Mouse (Mus musculus): ENCODE results near the gene Zbtb45. TPM values are rescaled to one million over a fixed set of nuclear protein-coding genes. Genes with fewer than 3 reads are reported as not detected.

Zbtb45 gene
- polyA plus RNA-seq, 1 experiment: 14.2 TPM

- no peak overlapping the region for H3K27ac ChIP-seq (ENCODE audit: insufficient read depth, low read length)
- H3K4me3 ChIP-seq (ENCODE audit: insufficient read depth, low read length): no peak overlapping the region
- no peaks in the 10 kb centered on the region for H3K4me1 ChIP-seq (ENCODE audit: control insufficient read depth, insufficient read depth, low read length)
- TF ChIP-seq POLR2A (IDR thresholded peaks at IDR 0.05; ENCODE audit: low read depth, low read length): no peak
- TF ChIP-seq CTCF (IDR thresholded peaks at IDR 0.05; ENCODE audit: borderline replicate concordance, insufficient read depth, low read length): no peak
Measured at GRCm38 (mm10) chr7:12986906-12987305, 22.9 kb downstream of the Zbtb45 start.

GRCm38 (mm10) chr7:12985724-12986123 lies 24.1 kb downstream of the Zbtb45 start:
- Histone ChIP-seq H3K27ac (ENCODE audit: insufficient read depth, low read length) (no peak overlapping the region), H3K4me1 (ENCODE audit: control insufficient read depth, insufficient read depth, low read length) (no peaks in the 10 kb centered on the region), H3K4me3 (ENCODE audit: insufficient read depth, low read length) (no peak overlapping the region)
- TF ChIP-seq CTCF (IDR thresholded peaks at IDR 0.05; ENCODE audit: borderline replicate concordance, insufficient read depth, low read length): no peak
- no peak for TF ChIP-seq POLR2A (IDR thresholded peaks at IDR 0.05; ENCODE audit: low read depth, low read length)

- H3K4me3 ChIP-seq (ENCODE audit: insufficient read depth, low read length): no peak overlapping the region
- no peak overlapping the region for H3K27ac ChIP-seq (ENCODE audit: insufficient read depth, low read length)
- 0 out of 2 replicates have a peak, but pooled peaks cover 5% of the 10 kb centered on the region for H3K4me1 ChIP-seq (ENCODE audit: control insufficient read depth, insufficient read depth, low read length)
- TF ChIP-seq POLR2A (IDR thresholded peaks at IDR 0.05; ENCODE audit: low read depth, low read length) (no peak), CTCF (IDR thresholded peaks at IDR 0.05; ENCODE audit: borderline replicate concordance, insufficient read depth, low read length) (no peak)
Measured at GRCm38 (mm10) chr7:12980291-12980690, 29.5 kb downstream of the Zbtb45 start.

- H3K4me3 ChIP-seq (ENCODE audit: insufficient read depth, low read length): no peak overlapping the region
- 0 out of 2 replicates have a peak, but pooled peaks cover 5% of the 10 kb centered on the region for H3K4me1 ChIP-seq (ENCODE audit: control insufficient read depth, insufficient read depth, low read length)
- H3K27ac ChIP-seq (ENCODE audit: insufficient read depth, low read length): no peak overlapping the region
- TF ChIP-seq POLR2A (IDR thresholded peaks at IDR 0.05; ENCODE audit: low read depth, low read length) (no peak), CTCF (IDR thresholded peaks at IDR 0.05; ENCODE audit: borderline replicate concordance, insufficient read depth, low read length) (no peak)
Measured at GRCm38 (mm10) chr7:12979776-12980175, 30.1 kb downstream of the Zbtb45 start.

GRCm38 (mm10) chr7:12978931-12979722 lies 30.7 kb downstream of the Zbtb45 start:
- TF ChIP-seq CTCF (IDR thresholded peaks at IDR 0.05; ENCODE audit: borderline replicate concordance, insufficient read depth, low read length): no peak
- no peak for TF ChIP-seq POLR2A (IDR thresholded peaks at IDR 0.05; ENCODE audit: low read depth, low read length)
- no peak overlapping the region for H3K4me3 ChIP-seq (ENCODE audit: insufficient read depth, low read length)
- 0 out of 2 replicates have a peak, but pooled peaks cover 5% of the 10 kb centered on the region for H3K4me1 ChIP-seq (ENCODE audit: control insufficient read depth, insufficient read depth, low read length)
- peak overlapping the region; percentile 38; the same call in 1 of the 2 replicates for H3K27ac ChIP-seq (ENCODE audit: insufficient read depth, low read length)

- peak; percentile 80 for TF ChIP-seq POLR2A (IDR thresholded peaks at IDR 0.05; ENCODE audit: low read depth, low read length)
- TF ChIP-seq CTCF (IDR thresholded peaks at IDR 0.05; ENCODE audit: borderline replicate concordance, insufficient read depth, low read length): no peak
- Histone ChIP-seq H3K4me3 (ENCODE audit: insufficient read depth, low read length) (peak within 1 kb of the TSS; percentile 49), H3K27ac (ENCODE audit: insufficient read depth, low read length) (peak within 1 kb of the TSS; percentile 80), H3K4me1 (ENCODE audit: control insufficient read depth, insufficient read depth, low read length) (0 out of 2 replicates have a peak, but pooled peaks cover 5% of the 10 kb centered on the region)
Measured at GRCm38 (mm10) chr7:12977682-12978389, 32.0 kb downstream of the Zbtb45 start, which contains the start of gene Zfp446. Gene Zfp446 (plus strand): TSS chr7:12977848.

- Histone ChIP-seq H3K4me1 (ENCODE audit: control insufficient read depth, insufficient read depth, low read length) (peaks cover 5% of the 10 kb centered on the region; the same call in 1 of the 2 replicates), H3K4me3 (ENCODE audit: insufficient read depth, low read length) (no peak overlapping the region), H3K27ac (ENCODE audit: insufficient read depth, low read length) (no peak overlapping the region)
- TF ChIP-seq POLR2A (IDR thresholded peaks at IDR 0.05; ENCODE audit: low read depth, low read length) (no peak), CTCF (IDR thresholded peaks at IDR 0.05; ENCODE audit: borderline replicate concordance, insufficient read depth, low read length) (no peak)
Measured at GRCm38 (mm10) chr7:12970906-12971305, 38.9 kb downstream of the Zbtb45 start.

- H3K27ac ChIP-seq (ENCODE audit: insufficient read depth, low read length): peak overlapping the region; percentile 82
- TF ChIP-seq POLR2A (IDR thresholded peaks at IDR 0.05; ENCODE audit: low read depth, low read length): no peak
- TF ChIP-seq CTCF (IDR thresholded peaks at IDR 0.05; ENCODE audit: borderline replicate concordance, insufficient read depth, low read length): no peak
- peak overlapping the region; percentile 72 for H3K4me3 ChIP-seq (ENCODE audit: insufficient read depth, low read length)
- peaks cover 5% of the 10 kb centered on the region; the same call in 1 of the 2 replicates for H3K4me1 ChIP-seq (ENCODE audit: control insufficient read depth, insufficient read depth, low read length)
Measured at GRCm38 (mm10) chr7:12966104-12966845, 43.6 kb downstream of the Zbtb45 start.

GRCm38 (mm10) chr7:12965678-12966091 lies 44.1 kb downstream of the Zbtb45 start, which contains the start of gene Zfp324:
Gene Zfp324 (plus strand): TSS chr7:12965838.
- peak within 1 kb of the TSS; percentile 82 for H3K27ac ChIP-seq (ENCODE audit: insufficient read depth, low read length)
- peaks cover 5% of the 10 kb centered on the region; the same call in 1 of the 2 replicates for H3K4me1 ChIP-seq (ENCODE audit: control insufficient read depth, insufficient read depth, low read length)
- peak; percentile 87 for TF ChIP-seq POLR2A (IDR thresholded peaks at IDR 0.05; ENCODE audit: low read depth, low read length)
- TF ChIP-seq CTCF (IDR thresholded peaks at IDR 0.05; ENCODE audit: borderline replicate concordance, insufficient read depth, low read length): no peak
- peak within 1 kb of the TSS; percentile 72 for H3K4me3 ChIP-seq (ENCODE audit: insufficient read depth, low read length)

All from embryonic fibroblast, embryonic 13.5 days (primary cell).